Mouse (Mus musculus): ENCODE data around the gene Pou2f3.

Gene Pou2f3

DNA sequence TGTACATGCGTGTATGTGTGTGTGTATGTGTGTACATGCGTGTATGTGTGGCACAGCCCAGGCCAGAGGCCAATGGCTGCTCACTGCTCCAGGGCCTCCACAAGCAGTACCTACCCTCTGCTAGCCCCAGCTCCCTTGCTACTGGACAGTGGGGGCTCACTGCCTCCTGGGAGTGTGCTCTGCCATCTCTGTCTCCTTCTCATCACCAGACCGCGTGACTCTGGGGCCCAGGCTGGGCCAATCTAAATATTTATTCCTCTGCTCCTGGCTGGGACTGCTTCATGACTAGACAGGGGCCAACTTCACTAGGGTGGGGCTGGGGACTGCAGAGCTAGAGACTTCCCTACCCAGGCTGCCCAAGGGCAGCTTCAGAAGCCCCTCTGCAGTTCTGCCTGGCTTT is 21.6 kb upstream of the Pou2f3 start:
- no peak for DNase-seq (ENCODE audit: low spot score in 2 of 2)

DNA sequence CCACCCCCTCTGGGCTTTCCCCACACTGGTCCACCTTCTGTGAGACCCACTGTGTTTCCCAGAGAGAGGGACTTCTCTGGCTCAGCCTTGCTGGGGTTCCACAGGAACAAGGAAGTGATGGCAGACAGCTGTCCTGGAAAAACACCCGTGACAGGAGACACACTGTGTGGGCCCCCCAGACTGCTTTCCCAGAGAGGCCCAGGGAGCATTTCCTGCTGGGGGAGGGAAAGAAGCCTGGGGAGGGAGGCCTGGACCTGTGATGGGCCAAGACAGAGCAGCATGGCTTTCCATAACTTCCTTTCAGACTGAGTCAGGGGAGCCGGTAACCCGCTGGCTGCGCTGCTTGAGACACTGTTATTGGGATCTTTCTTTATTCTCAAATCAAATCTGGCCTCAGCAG is 20.7 kb upstream of the Pou2f3 start:
- DNase-seq (ENCODE audit: low spot score in 2 of 2) = no peak

DNA sequence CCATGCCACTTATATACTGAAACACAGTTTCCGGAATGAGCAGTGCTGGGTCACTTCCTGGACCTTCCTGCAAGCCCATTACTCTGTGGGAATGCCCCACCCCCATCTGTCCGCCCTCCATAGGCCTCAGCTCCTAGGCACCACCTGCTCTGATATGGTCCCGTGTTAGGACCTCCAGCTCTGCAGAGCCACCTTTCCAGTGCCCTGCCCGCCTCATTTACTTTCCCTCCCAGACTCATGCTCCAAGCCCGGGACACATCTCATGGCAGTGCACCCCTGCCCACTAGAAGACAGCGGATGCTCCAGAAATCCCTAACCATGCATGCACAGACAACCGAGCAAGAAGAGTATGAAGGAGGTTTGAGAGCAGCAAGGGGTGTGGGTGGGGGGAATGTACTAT is 19.8 kb upstream of the Pou2f3 start:
- DNase-seq (ENCODE audit: low spot score in 2 of 2) = no peak

DNA sequence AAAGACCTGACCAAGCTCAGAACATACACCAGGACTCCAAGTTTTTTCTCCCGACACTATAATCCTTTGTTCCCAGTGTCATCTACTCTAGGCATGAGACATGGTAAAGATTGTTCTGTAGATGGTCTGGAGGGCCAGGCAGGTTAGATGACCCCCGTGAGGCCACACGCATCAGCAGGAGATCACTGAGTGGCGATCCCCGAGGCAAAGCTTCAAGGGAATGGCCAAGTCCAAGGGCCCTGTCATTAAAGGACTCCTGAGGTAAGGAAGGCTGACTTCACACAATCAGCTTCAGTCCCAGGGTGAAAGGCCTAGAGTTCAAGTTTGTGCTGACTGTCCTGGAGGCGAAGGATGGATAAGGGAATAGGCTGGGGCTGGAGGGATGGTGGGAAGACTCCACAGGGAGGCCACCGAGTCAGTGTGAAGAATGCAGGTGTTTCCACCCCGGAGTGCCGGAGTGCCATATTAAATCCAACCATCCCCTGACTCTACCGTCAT is 19.3 kb upstream of the Pou2f3 start:
- DNase-seq (ENCODE audit: low spot score in 2 of 2) = no peak

DNA sequence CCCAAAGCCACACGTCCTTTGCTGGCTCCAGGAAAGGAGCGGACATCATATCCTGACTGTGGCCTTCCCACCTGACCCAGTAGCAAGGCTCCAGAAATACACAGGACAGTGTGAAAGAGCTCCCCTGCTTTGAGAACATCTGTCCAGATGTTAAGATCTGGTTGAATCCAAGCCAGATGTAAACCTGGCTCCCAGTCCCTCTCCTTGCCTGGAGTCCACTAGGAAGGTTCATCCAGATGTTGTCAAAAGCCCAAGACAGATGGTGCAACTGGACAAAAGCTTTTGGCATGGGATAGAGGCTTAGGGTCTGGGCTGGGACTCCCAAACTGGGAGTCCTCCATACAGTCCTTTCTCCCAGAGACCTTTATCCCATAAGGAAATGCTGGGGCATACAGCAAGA is 18.6 kb upstream of the Pou2f3 start:
- no peak for DNase-seq (ENCODE audit: low spot score in 2 of 2)

DNA sequence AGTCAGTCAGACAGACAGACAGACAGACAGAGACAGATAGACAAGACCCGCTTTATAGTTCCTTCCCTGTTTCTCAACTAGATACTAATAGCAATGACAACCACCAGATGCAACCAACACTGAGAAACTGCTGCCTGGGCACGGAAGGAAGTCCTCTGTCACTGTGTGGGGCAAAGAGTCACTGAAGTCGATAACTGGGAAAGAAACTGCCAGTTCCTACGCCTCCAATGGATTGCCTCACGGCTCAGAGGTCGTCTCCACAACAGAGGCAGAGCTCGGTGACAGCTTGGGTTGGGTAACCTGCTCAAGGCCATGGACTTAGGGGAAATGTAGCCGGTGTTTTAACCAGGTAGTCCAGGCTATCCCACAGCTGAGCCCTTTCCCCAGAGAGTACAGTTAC is 17.5 kb upstream of the Pou2f3 start:
- DNase-seq (ENCODE audit: low spot score in 2 of 2) = no peak

DNA sequence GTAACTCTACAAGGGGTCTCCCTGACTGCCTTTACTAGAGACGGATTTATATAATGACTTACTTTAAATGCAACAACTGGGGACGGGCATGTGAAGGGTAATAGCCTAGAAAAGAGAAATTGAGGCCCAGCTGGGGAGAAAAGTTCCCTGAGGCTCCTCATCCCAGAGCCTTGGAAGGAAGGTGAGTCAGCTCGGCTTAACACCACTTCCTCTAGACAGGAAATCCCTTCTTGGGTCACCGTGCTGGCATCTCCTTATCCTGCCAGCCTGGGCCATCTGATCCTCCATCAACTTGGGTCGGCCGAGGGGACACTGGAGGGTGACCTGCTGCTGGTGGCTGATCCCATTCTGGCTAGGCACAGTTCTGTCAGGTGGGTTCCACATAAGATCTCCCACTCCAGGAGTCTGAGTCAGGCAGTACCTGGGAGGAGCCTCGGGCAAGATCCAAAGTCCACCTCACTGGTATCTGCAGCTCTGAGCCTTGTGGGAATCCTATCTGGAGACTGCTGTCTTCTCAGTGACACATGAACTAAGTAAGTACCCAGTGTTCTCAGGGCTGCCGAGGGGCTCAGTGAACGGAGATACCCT is 16.5 kb upstream of the Pou2f3 start:
- DNase-seq (ENCODE audit: low spot score in 2 of 2) = no peak

DNA sequence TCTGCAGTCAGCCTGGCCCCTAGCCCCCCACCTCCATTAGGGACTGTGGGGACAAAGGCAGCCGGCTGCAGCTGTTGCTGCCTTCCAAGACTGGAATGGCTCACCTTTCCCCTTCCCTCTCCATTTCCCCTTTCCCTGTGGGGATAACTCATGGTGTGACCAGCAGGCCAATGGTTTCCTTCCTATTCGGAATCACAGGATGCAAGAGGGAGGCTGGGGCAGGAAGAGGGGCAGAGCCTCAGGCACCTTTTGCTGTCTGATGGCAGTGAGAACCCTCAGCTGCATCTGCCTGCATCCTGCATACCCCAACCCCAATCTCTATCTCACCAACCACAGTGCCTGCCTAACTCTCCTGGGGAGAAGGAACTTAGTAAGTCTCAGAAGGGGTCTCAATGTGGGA is 15.3 kb upstream of the Pou2f3 start:
- DNase-seq (ENCODE audit: low spot score in 2 of 2) = no peak

DNA sequence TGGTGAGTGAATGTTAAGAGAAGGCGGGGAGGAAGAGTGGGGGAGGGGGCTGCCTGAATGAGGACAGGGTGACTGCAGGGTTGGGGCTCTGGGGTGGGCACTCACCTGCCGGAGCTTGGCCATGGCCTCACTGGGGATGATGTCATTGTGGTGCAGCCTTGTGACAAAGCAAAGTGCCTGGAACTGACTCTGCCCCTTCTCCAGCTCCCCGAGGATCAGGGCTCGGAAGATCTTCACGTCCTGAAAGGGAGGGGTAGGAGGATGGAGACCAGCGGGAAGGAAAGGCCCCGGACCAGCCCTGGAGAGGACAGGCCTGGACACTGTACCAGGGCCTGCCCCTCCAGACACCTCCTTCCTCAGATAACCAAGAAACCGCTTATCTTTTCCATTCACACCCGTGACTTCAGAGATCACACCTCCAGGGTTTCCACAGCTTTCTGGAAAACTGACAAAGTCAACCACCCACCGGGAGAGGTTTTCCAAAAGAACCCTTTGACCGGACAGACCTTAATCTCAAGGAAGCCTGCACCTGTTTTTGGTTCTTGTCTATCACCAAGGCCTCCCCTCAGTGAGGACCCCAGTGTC is 14.7 kb upstream of the Pou2f3 start:
- no peak for DNase-seq (ENCODE audit: low spot score in 2 of 2)

DNA sequence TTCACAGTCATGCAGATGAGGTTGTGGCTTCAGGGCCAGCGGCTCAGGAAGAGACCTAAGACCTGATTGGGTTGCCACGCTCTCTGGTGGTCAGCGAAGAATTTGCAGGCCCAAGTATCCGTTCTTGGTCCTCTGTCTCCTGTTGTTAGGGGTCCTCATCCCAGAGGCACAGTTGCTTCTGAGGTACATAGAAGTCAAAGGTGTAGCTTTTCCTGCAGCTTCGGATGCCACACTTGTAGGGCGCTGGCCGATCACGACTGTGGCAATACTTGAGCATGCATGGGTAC is 12.2 kb upstream of the Pou2f3 start:
- no peak for DNase-seq (ENCODE audit: low spot score in 2 of 2)

DNA sequence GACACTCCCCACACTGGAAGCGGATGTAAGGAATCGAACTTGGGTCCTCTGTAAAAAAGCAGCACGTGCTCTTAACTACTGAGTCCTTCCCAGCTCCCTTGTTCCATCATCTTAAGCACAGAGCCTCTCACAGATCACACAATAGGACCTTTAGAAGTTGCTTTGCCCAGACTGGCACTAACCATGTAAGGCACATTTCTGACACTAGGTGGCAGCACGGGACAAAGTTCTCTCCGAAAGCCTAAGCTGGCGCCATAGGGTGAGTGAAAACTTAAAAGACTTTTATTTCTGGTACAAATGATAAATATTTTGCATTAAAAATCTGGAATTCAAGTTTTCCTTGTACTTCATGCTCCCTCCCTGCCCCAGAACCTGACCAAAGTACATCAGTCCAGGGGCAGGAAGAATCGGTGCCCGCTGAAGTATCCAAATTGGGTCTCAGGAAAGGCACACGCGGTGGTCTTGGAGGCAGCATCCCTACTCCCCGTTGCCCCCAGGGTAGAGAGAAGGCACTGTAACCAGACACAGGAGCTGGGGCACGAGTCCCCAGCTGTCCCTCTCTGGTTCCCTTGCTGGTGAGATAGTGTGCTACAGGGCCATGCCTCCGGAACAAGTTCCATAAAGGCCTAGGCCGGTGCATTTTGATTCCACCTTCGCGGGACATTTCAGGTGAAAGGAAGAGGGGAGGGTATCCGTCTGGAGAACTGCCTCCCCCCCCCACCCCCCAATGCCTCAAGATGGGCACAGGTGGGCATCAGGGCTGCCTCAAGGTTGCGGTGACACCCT is 11.7 kb upstream of the Pou2f3 start:
- peak; percentile 55 to 73 for DNase-seq (ENCODE audit: low spot score in 2 of 2)

DNA sequence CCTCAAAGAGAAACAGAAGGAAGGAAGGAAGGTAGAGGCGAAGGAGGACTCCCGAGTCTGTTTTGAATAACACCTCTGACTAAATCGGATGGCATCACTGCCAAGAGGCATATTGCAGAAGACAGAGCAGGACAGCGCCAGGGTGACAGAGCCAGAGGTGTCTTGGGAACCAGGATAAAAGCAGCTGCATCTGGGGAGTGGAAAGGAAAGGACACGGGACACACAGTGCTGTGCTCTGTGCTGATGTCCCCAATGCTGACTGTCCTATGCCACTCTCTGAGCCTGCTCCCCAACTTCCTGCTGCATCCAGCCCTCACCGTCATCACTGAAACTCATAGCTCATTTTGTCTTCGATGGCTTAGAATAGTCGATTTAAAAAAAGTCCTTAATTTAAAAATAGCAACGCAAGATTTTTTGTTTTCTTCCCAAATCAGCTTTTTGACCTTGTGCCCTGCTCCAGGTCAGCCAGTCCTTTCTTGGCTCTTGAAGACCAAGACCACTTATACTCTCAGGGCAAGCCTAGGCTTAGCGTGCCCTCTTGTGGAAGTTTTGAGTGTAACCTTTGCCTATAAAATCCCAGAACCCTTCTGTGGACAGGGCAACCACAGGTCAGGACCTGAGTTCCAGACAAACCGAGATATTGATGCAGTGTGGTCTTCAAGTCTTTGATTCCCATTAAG is 742 bp upstream of the Pou2f3 start:
- DNase-seq (ENCODE audit: low spot score in 2 of 2) = no peak

DNA sequence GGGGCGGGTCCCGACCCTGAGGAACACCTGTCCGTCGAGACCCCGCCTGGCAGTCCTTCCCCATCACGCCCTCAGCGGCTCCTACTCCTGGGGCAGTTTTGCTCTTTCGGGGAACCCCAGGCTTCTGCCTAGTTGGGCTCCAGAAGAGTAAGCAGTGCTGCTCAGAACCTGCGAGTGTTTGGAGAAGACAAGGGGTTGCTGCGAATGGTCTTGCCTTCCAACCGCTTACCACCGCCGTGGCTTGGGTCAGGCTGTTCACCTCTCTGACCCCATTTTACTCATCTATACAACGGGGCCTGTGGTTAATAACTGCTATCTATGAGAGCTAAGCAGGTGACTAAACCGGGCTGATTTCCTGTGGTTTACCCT is 4.2 kb downstream of the Pou2f3 start:
- DNase-seq (ENCODE audit: low spot score in 2 of 2) = no peak

DNA sequence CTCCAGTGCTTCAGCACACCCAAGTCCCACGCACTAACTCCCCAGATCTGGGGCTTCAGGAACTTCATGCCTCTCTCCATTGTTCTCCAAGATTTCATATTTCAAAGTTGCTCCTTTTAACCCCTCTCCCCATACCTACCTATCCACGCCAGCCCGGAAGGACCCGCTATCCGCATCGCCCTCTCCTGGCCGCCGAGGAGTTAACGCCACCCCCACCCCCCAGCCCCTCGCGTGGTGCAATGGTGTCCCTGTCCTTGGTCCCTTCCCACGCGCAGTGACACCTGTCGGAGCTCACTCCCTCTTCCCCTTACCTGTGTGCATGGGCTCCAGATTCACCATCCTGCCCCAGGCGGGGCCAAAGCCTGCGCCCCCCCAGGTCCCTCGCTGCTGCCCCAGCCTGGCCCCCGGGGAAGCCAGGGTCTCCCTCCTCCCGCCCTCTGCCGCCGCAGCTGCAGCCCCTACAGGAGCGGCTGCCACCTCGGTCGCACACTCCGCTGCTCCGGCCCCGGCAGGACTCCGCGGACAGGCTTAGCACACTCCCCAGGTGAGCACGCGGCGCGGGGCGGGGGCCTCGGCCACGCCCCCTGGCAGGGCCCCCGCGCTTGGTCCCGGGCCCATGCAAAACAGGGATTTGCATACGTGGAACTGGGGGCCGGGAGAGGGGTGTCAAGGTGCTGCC is 4.7 kb downstream of the Pou2f3 start:
- DNase-seq (ENCODE audit: low spot score in 2 of 2) = no peak

DNA sequence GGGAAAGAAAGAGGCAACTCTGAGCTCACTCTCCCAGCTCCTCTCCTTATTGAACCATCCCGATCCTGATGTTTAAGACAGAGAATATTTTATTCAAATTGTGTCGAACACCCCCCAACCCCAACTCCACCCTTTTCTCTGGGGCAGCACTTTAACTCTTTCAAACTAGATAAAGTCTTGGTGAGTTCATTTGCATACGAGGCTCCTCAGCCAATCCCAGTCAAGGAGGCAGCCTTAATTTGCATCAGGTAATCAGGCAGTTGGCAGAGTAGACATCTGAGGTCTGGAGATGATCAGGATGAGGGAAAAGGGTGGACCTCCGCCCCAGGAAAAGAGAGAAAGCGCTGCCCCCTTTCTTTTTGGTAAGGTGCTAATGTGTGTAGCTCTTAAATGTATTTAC is 10.0 kb downstream of the Pou2f3 start:
- no peak for DNase-seq (ENCODE audit: low spot score in 2 of 2)

DNA sequence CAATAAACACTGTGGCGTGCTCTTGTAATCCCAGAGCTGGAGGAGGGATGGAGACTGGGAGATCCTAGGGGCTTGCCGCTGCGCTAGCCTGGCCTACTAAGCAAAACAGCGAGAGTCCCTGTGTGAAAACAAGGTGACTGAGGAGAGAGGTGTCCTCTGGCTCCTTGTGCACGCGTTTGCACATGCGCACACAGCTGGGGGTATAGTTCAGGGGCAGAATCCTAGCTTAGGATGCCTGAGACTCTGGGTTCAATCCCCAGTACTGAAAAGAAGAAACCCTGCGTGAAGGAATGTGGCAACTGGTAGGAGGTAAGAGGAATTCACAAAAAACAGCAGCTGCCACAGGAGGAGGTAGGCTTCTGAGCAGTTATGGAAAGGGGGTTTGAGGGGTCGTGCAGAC is 16.2 kb downstream of the Pou2f3 start:
- DNase-seq (ENCODE audit: low spot score in 2 of 2) = no peak

DNA sequence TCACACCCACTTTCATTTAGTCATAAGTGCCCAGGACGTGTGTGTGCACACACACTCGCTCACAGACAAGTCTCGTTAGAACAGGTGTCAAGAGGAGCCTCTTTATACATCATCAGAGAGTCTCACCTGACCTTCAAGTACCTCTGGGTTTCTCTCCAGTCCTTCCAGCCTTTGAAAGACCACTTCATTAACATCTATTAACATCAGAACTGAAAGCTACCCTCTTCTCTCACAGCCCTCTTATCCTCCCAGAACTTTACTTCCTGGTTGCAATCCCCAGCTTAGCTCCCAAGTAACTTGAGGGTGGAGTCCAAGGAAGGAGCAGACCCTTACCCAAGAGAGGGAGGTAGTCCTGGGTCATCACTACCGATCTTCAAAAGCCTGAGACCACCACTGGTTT is 18.6 kb downstream of the Pou2f3 start:
- no peak for DNase-seq (ENCODE audit: low spot score in 2 of 2)

DNA sequence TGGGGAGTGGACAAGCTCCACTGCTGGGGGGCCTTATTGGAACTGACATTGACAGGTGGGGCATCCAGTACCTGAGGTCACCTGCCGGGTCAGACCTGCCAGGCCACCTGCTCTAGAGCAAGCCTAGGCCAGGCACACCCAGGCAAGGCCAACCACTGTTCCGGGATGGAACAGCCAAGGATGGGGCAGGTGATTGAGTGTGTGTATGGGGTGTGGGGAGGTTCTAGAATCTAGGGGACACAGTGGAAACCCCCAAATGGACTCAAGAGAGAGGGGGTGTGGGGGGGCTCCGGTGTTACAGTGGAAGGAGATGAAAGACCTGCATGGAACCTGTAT is 21.2 kb downstream of the Pou2f3 start:
- DNase-seq (ENCODE audit: low spot score in 2 of 2) = no peak

DNA sequence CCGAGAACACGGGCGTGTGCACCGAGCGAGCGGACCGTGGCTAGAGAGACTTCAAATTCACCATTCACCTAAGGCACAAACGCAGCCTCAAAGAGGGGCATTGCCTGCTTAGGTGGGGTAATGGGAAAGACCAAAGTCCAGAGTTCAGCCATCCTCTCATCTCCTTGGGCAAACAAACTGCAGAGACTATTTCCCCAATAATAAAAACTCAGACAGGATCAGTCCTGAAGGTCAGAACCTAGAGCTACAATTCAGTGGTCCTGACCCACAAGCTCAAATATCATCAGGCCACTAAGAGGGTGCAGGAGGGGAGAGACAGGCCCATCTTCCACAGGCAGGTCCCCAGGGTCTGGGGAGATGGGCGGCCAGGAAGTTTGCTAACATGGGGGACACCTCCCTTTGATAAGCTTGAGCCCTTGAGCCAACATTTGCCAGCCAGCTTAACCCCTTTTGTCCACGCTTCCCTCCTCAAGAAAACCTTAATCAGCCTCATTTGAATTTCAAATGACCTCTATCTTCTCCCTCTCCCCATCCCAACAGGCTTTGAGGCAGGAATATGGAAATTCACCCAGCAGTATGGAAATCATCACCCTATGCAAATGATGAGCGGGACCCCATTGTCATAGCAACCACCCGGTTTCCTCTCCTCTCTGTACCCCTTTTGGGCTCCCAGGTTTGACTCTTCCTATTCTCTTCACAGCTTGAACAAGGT is 21.7 kb downstream of the Pou2f3 start:
- no peak for DNase-seq (ENCODE audit: low spot score in 2 of 2)

DNA sequence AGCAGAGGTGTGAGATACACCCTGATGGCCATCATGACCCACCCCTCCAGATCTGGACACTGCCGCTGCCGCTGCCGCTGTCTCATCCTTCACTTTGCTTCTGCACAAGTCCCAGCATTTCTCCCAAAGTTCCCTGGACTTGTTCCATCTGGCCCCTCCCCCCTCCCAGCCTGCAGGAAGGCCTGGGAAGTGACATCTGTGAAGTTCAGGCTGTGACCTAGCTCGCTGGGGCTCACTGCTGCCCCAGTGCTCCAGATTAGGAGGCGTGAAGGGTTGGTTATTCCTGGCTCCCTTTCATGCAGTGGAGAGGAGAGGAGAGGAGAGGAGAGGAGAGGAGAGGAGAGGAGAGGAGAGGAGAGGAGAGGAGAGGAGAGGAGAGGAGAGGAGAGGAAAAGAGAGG is 30.6 kb downstream of the Pou2f3 start:
- DNase-seq (ENCODE audit: low spot score in 2 of 2) = no peak

DNA sequence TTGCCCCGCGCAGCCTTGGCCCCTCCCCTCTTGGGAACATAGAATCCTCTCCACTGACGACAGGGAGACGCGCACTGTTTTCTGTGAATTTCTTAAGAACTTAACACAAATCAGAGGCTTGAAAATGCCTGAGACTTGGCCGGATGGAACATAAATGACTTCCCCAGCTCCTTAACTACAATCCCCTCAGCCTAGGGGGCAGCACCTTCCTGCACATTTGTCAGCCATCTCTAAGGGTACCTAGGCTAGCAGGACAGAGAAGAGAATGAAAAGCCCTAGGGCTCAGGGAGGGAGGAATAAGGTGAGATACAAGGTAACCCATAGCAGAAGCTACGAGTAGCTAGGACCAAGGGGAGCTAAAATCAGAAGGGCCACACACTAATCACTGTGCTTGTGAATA is 32.0 kb downstream of the Pou2f3 start:
- no peak for DNase-seq (ENCODE audit: low spot score in 2 of 2)

DNA sequence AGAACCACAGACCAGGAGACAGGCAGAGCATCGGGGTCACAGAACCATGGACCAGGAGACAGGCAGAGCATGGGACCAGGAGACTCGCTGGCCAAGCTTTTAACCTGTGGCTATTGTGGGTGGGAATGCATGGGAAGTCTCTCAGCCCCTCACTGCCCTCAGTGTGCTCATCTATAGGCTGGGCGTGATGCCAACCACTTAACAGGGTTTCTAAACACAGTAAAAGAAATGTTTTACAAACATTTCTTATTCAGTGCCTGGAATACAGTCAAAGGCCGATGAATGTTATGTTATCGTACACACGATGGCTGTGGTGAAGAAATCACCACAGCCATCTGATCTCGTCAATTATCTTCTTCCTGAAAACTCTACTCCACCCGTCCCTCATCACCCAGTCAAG is 43.1 kb downstream of the Pou2f3 start:
- no peak for DNase-seq (ENCODE audit: low spot score in 2 of 2)

Measured in spleen, postnatal 14 days (tissue).